Mouse (Mus musculus) heart, embryonic 16.5 days (tissue): ENCODE results near the gene Kctd10. TPM values are rescaled to one million over a fixed set of nuclear protein-coding genes. Genes with fewer than 3 reads are reported as not detected.
A peak's percentile ranks its signal among the peaks of the same experiment; 100 is the strongest.

Experiments
- ATAC-seq: fragments of 200-750 bp; cut with Nextera tagmentation; replicated peaks from 2 replicates; pipeline ENCODE4 v1.8.0; 2017; ENCODE audit warnings: moderate number of reproducible peaks; ENCODE audit not compliant: insufficient read depth, low FRiP score; ENCODE audit errors: extremely low read depth
- H3K27ac ChIP-seq: fragments of 300-500 bp; sonication (generic); 2 replicates; pipeline ENCODE4 v1.5.1; 2014; ENCODE audit warnings: mild to moderate bottlenecking, low read length, control low read depth, moderate library complexity
- H3K27me3 ChIP-seq: fragments of 300-500 bp; sonication (generic); 2 replicates; pipeline ENCODE4 v1.6.1; 2014; ENCODE audit warnings: low read length, mixed read lengths; ENCODE audit not compliant: control insufficient read depth, insufficient read depth
- H3K36me3 ChIP-seq: fragments of 300-500 bp; sonication (generic); 2 replicates; pipeline ENCODE4 v1.6.1; 2014; ENCODE audit not compliant: control insufficient read depth, insufficient read depth
- H3K4me1 ChIP-seq: fragments of 300-500 bp; sonication (generic); 2 replicates; pipeline ENCODE4 v1.6.1; 2014; ENCODE audit warnings: low read length, mixed read lengths; ENCODE audit not compliant: control insufficient read depth, insufficient read depth
- H3K4me2 ChIP-seq: fragments of 300-500 bp; sonication (generic); 2 replicates; pipeline ENCODE4 v1.6.1; 2014; ENCODE audit warnings: low read depth, mild to moderate bottlenecking, control low read depth, low read length
- H3K4me3 ChIP-seq: fragments of 300-500 bp; sonication (generic); 2 replicates; pipeline ENCODE4 v1.5.1; 2014; ENCODE audit warnings: mild to moderate bottlenecking, control low read depth, low read length
- H3K9ac ChIP-seq: fragments of 300-500 bp; sonication (generic); 2 replicates; pipeline ENCODE4 v1.6.1; 2014; ENCODE audit warnings: low read length, control low read depth
- H3K9me3 ChIP-seq: fragments of 300-500 bp; sonication (generic); replicated peaks from 2 replicates; pipeline ENCODE4 v1.6.1; 2016; ENCODE audit warnings: low read length; ENCODE audit not compliant: control insufficient read depth
- WGBS: fragments of 180-500 bp; shearing (Covaris S2); extraction: QIAGEN DNeasy Blood & Tissue Kit; methylation state at CpG from one replicate; pipeline ENCODE4 v1.1.7; 2014; 5-methylcytosine and 5-hydroxymethylcytosine counted together
- polyA plus RNA-seq: library from polyadenylated mRNA; unstranded; fragments of >200 nt; fragmentation: Nextera tagmentation; extraction: Ambion mirVana; gene quantifications from 2 replicates; pipeline ENCODE4 v1.2.1, GENCODE M21; 2015

Kctd10 gene
- polyA plus RNA-seq, 1 experiment from 2014 or later, result 112 TPM

GRCm38 (mm10) chr5:114365043-114365752, 15.1 kb downstream of the Kctd10 start:
- Histone ChIP-seq H3K27ac (peak overlapping the region; percentile 26; the same call in 1 of the 2 replicates), H3K27me3 (no peaks in the 10 kb centered on the region), H3K4me2 (no peak overlapping the region), H3K9ac (no peak overlapping the region), H3K9me3 (no peaks in the 10 kb centered on the region), H3K4me3 (no peak overlapping the region), H3K4me1 (peaks cover 17% of the 10 kb centered on the region), H3K36me3 (peaks cover 66% of the 10 kb centered on the region)
- WGBS, result 75% methylated on average over 23 of the region's 23 CpGs
- 0 out of 2 replicates have a peak, but pooled peaks have one; percentile 20 for ATAC-seq

GRCm38 (mm10) chr5:114360968-114361367, 19.3 kb downstream of the Kctd10 start:
- WGBS, result 79% methylated on average over 15 of the region's 15 CpGs
- no peak overlapping the region for H3K4me3 ChIP-seq
- peaks cover 21% of the 10 kb centered on the region for H3K4me1 ChIP-seq
- ATAC-seq, result no peak
- no peak overlapping the region for H3K9ac ChIP-seq
- H3K9me3 ChIP-seq, result no peaks in the 10 kb centered on the region
- no peak overlapping the region for H3K4me2 ChIP-seq
- H3K27ac ChIP-seq, result no peak overlapping the region
- peaks cover 39% of the 10 kb centered on the region for H3K36me3 ChIP-seq
- H3K27me3 ChIP-seq, result no peaks in the 10 kb centered on the region

- Histone ChIP-seq H3K27ac (no peak overlapping the region), H3K4me1 (peaks cover 14% of the 10 kb centered on the region), H3K9ac (no peak overlapping the region), H3K36me3 (peaks cover 27% of the 10 kb centered on the region), H3K4me3 (no peak overlapping the region), H3K27me3 (no peaks in the 10 kb centered on the region), H3K4me2 (no peak overlapping the region), H3K9me3 (no peaks in the 10 kb centered on the region)
- no peak for ATAC-seq
- WGBS, result 62% methylated on average over 8 of the region's 8 CpGs
These were observed 20.7 kb downstream of the Kctd10 start for GRCm38 (mm10) chr5:114359586-114359985.

- Histone ChIP-seq H3K4me3 (no peak overlapping the region), H3K4me2 (no peak overlapping the region), H3K36me3 (peaks cover 21% of the 10 kb centered on the region), H3K4me1 (peaks cover 14% of the 10 kb centered on the region), H3K27me3 (no peaks in the 10 kb centered on the region), H3K9me3 (no peaks in the 10 kb centered on the region), H3K9ac (no peak overlapping the region), H3K27ac (no peak overlapping the region)
- WGBS, result 79% methylated on average over 10 of the region's 10 CpGs
- no peak for ATAC-seq
These were observed 21.5 kb downstream of the Kctd10 start for GRCm38 (mm10) chr5:114358833-114359232.

- peak; percentile 80 for ATAC-seq
- WGBS, result 45% methylated on average over 23 of the region's 23 CpGs
- Histone ChIP-seq H3K4me2 (peak overlapping the region; percentile 53), H3K27me3 (no peaks in the 10 kb centered on the region), H3K27ac (peak overlapping the region; percentile 89), H3K4me3 (peak overlapping the region; percentile 31), H3K4me1 (peaks cover 14% of the 10 kb centered on the region), H3K9ac (peak overlapping the region; percentile 44), H3K36me3 (peaks cover 8% of the 10 kb centered on the region), H3K9me3 (no peaks in the 10 kb centered on the region)
These were observed 23.2 kb downstream of the Kctd10 start for GRCm38 (mm10) chr5:114356936-114357751.

GRCm38 (mm10) chr5:114356250-114356935, 23.9 kb downstream of the Kctd10 start:
- Histone ChIP-seq H3K9me3 (no peaks in the 10 kb centered on the region), H3K9ac (peak overlapping the region; percentile 44; the same call in 1 of the 2 replicates), H3K4me3 (peak overlapping the region; percentile 31), H3K36me3 (peaks cover 4% of the 10 kb centered on the region; the same call in 1 of the 2 replicates), H3K4me1 (peaks cover 14% of the 10 kb centered on the region), H3K27me3 (no peaks in the 10 kb centered on the region; the same call in 1 of the 2 replicates), H3K27ac (peak overlapping the region; percentile 89), H3K4me2 (peak overlapping the region; percentile 53)
- 20% methylated on average over 7 of the region's 7 CpGs for WGBS
- ATAC-seq, result peak; percentile 89

GRCm38 (mm10) chr5:114351490-114351889, 28.8 kb downstream of the Kctd10 start:
- Histone ChIP-seq H3K4me3 (no peak overlapping the region), H3K4me2 (no peak overlapping the region), H3K27ac (no peak overlapping the region), H3K27me3 (peaks cover 4% of the 10 kb centered on the region), H3K36me3 (no peaks in the 10 kb centered on the region), H3K4me1 (peaks cover 4% of the 10 kb centered on the region), H3K9me3 (no peaks in the 10 kb centered on the region), H3K9ac (no peak overlapping the region)
- no peak for ATAC-seq
- 53% methylated on average over 10 of the region's 10 CpGs for WGBS

GRCm38 (mm10) chr5:114347005-114347404, 33.3 kb downstream of the Kctd10 start:
- Histone ChIP-seq H3K9ac (no peak overlapping the region), H3K4me1 (no peaks in the 10 kb centered on the region), H3K36me3 (no peaks in the 10 kb centered on the region), H3K4me3 (no peak overlapping the region), H3K9me3 (no peaks in the 10 kb centered on the region), H3K27ac (no peak overlapping the region), H3K27me3 (peaks cover 4% of the 10 kb centered on the region), H3K4me2 (no peak overlapping the region)
- WGBS, result 71% methylated on average over 10 of the region's 10 CpGs
- no peak for ATAC-seq
